Mouse (Mus musculus) heart, adult 2 months (tissue): ENCODE measurements around the gene Smg6. TPM values are rescaled to one million over a fixed set of nuclear protein-coding genes. Genes with fewer than 3 reads are reported as not detected.

Experiments used
- DNase-seq, 2 experiments: peaks; one replicate each; pipeline ENCODE4 v3.0.0; 2021
- H3K27ac ChIP-seq: fragments of 200-600 bp; 2 replicates; pipeline ENCODE4 v1.8.1; 2022
- H3K27me3 ChIP-seq: fragments of 200-500 bp; 2 replicates; pipeline ENCODE4 v1.6.1; 2012; ENCODE audit warnings: mild to moderate bottlenecking, low read length, inconsistent platforms, mixed read lengths; ENCODE audit not compliant: control insufficient read depth, insufficient read depth
- H3K36me3 ChIP-seq: fragments of 200-500 bp; 2 replicates; pipeline ENCODE4 v1.6.1; 2012; ENCODE audit warnings: low read length, inconsistent platforms; ENCODE audit not compliant: control insufficient read depth, insufficient read depth
- H3K4me1 ChIP-seq: fragments of 200-500 bp; 2 replicates; pipeline ENCODE4 v1.6.1; 2011; ENCODE audit warnings: low read length; ENCODE audit not compliant: control insufficient read depth, insufficient read depth
- H3K4me3 ChIP-seq: fragments of 200-600 bp; 2 replicates; pipeline ENCODE4 v1.8.1; 2022
- H3K79me2 ChIP-seq: fragments of 200-500 bp; replicated peaks from 2 replicates; pipeline ENCODE4 v1.6.1; 2012; ENCODE audit warnings: mild to moderate bottlenecking, inconsistent platforms, low read length, moderate library complexity, mixed read lengths; ENCODE audit not compliant: control insufficient read depth, insufficient read depth
- H3K9ac ChIP-seq: fragments of 200-500 bp; 2 replicates; pipeline ENCODE4 v1.6.1; 2012; ENCODE audit warnings: low read depth, mild to moderate bottlenecking, control low read depth, inconsistent platforms, low read length, mixed read lengths
- CTCF ChIP-seq: fragments of 200-600 bp; IDR thresholded peaks from 2 replicates; pipeline ENCODE4 v1.8.1; 2022; ENCODE audit warnings: antibody characterized with exemption, mild to moderate bottlenecking, moderate library complexity
- EP300 ChIP-seq: fragments of 200-500 bp; IDR thresholded peaks from 2 replicates; pipeline ENCODE4 v1.6.1; 2011; ENCODE audit warnings: low read depth, low read length, control low read depth; ENCODE audit not compliant: insufficient read depth
- POLR2A ChIP-seq: fragments of 200-500 bp; IDR thresholded peaks from 2 replicates; pipeline ENCODE4 v1.6.1; 2011; ENCODE audit warnings: mild to moderate bottlenecking, low read depth, low read length, control low read depth; ENCODE audit not compliant: insufficient read depth
- WGBS: fragments of 180-500 bp; shearing (Covaris S2); methylation state at CpG from one replicate; pipeline ENCODE4 v1.1.7; 2018; 5-methylcytosine and 5-hydroxymethylcytosine counted together
- intact Hi-C: fragments of 180-260 bp; cut with DNase I; formaldehyde crosslinking; loops from one replicate; pipeline ENCODE4 v1.15.1; 2025
- polyA plus RNA-seq: library from polyadenylated mRNA; depleted of rRNA; stranded (reverse); fragments of >200 nt; gene quantifications from 2 replicates; pipeline ENCODE4 v1.2.3, GENCODE M21; 2012
- total RNA-seq, 2 experiments: library from RNA; stranded (reverse); gene quantifications; 2 replicates each; pipeline ENCODE4 v1.2.3; 2021

The Smg6 gene
- total and polyA plus RNA-seq, 3 experiments: 17.8 to 19.5 (median 18.1) TPM

DNA sequence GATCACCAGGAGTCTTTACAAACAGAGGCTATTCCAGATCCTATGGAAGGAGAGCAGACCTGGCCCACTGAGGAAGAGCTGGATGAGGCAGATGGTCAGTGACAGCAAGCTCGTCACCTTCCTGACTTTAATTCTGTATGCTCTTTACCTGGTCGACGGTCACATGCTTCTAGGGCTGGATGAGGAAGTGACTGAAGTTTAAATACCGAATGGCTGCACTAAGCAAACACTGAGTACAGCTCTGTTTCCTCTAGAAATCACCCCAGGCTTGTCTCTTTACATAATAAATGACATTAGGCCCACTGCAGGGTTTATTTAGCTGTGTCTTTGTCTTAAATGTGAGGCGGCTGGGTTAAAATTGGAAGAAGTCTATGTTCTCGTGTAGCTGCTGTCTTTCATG is 24.1 kb upstream of the Smg6 start:
- H3K4me1 ChIP-seq: no peaks in the 10 kb centered on the region
- H3K27ac ChIP-seq: no peak overlapping the region
- peaks cover 1% of the 10 kb centered on the region; the same call in 1 of the 2 replicates for H3K36me3 ChIP-seq
- no peak overlapping the region for H3K9ac ChIP-seq
- no peaks in the 10 kb centered on the region; the same call in 1 of the 2 replicates for H3K79me2 ChIP-seq
- DNase-seq: no peak
- no peak for TF ChIP-seq CTCF
- TF ChIP-seq EP300: no peak
- TF ChIP-seq POLR2A: no peak
- H3K4me3 ChIP-seq: no peak overlapping the region
- H3K27me3 ChIP-seq: no peaks in the 10 kb centered on the region
- intact Hi-C loops: no loop called here
- 84% methylated on average over 6 of the region's 6 CpGs for WGBS

- WGBS: 93% methylated on average over 5 of the region's 5 CpGs
- intact Hi-C loops: no loop called here
Measured at GRCm38 (mm10) chr11:74902416-74902815, 23.2 kb upstream of the Smg6 start.

GRCm38 (mm10) chr11:74907850-74908249 is 17.8 kb upstream of the Smg6 start:
- no peak for DNase-seq
- 92% methylated on average over 6 of the region's 6 CpGs for WGBS
- peaks cover 2% of the 10 kb centered on the region for H3K36me3 ChIP-seq
- TF ChIP-seq EP300 (no peak), POLR2A (no peak), CTCF (no peak)
- H3K79me2 ChIP-seq: no peaks in the 10 kb centered on the region
- no peaks in the 10 kb centered on the region for H3K4me1 ChIP-seq
- H3K27me3 ChIP-seq: no peaks in the 10 kb centered on the region
- H3K4me3 ChIP-seq: no peak overlapping the region
- intact Hi-C loops: no loop called here
- no peak overlapping the region for H3K27ac ChIP-seq
- no peak overlapping the region for H3K9ac ChIP-seq

More at GRCm38 (mm10) chr11:74902416-74902815, 23.2 kb upstream of the Smg6 start:
- Histone ChIP-seq H3K27me3 (no peaks in the 10 kb centered on the region), H3K4me3 (no peak overlapping the region), H3K36me3 (peaks cover 1% of the 10 kb centered on the region; the same call in 1 of the 2 replicates), H3K4me1 (no peaks in the 10 kb centered on the region), H3K79me2 (no peaks in the 10 kb centered on the region), H3K27ac (no peak overlapping the region), H3K9ac (no peak overlapping the region)
- TF ChIP-seq POLR2A: no peak
- TF ChIP-seq EP300: no peak
- no peak for TF ChIP-seq CTCF
- no peak for DNase-seq

DNA sequence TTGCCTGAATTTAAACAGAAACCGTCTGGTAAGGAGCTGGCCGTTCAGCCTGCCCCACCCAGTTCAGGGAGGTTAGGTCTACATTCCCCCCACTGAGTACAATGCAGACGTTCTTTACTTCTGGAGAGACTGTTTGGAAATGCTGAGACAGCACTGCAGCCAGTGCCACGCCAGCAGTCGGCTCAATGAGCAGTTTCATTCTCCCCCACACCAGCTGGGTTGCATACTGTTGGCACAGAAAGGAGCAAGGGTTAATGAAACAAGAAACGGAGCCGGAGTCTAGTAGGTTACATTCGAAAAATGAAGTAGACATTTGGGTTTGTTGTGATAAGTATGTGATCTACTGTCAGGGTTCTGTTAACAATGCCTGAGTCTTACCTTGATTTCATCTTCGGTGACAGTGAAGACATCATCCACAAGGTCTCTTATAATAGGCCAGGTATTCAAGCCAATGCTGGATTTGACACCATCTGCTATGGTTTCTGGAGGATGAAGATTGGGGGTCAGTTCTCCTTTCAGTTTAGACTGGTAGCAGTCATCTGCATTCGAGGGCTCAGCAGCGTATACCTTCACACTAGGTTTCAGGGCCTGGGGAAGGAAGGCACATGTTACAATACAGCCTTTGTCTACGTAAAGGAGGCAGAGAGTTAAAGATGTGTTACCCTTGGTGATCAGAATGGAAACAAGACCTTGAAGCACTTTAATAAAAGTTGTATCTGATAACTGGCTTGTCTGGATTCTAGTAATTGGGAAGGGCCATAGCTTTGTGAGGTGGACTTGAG is 16.8 kb upstream of the Smg6 start:
- H3K27me3 ChIP-seq: no peaks in the 10 kb centered on the region
- 79% methylated on average over 12 of the region's 12 CpGs for WGBS
- intact Hi-C loops: no loop called here
- H3K36me3 ChIP-seq: peaks cover 2% of the 10 kb centered on the region
- DNase-seq: no peak
- no peak overlapping the region for H3K4me3 ChIP-seq
- TF ChIP-seq EP300 (no peak), CTCF (no peak), POLR2A (no peak)
- no peak overlapping the region for H3K9ac ChIP-seq
- H3K27ac ChIP-seq: no peak overlapping the region
- no peaks in the 10 kb centered on the region for H3K79me2 ChIP-seq
- H3K4me1 ChIP-seq: no peaks in the 10 kb centered on the region

GRCm38 (mm10) chr11:74909978-74910377 is 15.6 kb upstream of the Smg6 start:
- Histone ChIP-seq H3K27ac (no peak overlapping the region), H3K4me3 (no peak overlapping the region), H3K36me3 (peaks cover 2% of the 10 kb centered on the region), H3K9ac (no peak overlapping the region), H3K27me3 (no peaks in the 10 kb centered on the region), H3K79me2 (no peaks in the 10 kb centered on the region), H3K4me1 (no peaks in the 10 kb centered on the region)
- DNase-seq: no peak
- WGBS: 95% methylated on average over 4 of the region's 4 CpGs
- intact Hi-C loops: no loop called here
- no peak for TF ChIP-seq POLR2A
- no peak for TF ChIP-seq CTCF
- no peak for TF ChIP-seq EP300

DNA sequence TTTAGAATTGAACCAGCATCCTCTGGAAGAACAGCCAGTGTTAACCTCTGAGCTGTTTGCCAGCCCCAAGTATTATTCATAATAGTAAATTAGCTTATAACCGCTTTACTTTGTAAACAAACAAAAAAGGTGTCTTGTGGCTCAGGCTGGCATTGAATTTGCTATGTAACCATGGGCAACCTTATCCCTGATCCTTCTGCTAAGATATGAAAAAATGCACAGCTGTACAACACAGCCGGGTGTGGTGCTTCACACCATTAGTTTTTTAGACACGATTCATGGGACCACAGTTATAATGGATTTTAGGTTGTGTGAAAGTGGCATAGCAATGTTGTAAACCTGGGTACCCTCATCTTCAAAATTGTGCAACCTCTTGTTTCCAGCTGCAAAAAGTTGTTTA is 13.1 kb upstream of the Smg6 start:
- 81% methylated on average over 3 of the region's 3 CpGs for WGBS
- H3K27me3 ChIP-seq: no peaks in the 10 kb centered on the region
- TF ChIP-seq CTCF (no peak), EP300 (no peak), POLR2A (no peak)

More for the DNA sequence above, 13.1 kb upstream of the Smg6 start:
- no peak for DNase-seq
- H3K9ac ChIP-seq: no peak overlapping the region
- H3K79me2 ChIP-seq: no peaks in the 10 kb centered on the region
- peaks cover 2% of the 10 kb centered on the region for H3K36me3 ChIP-seq
- intact Hi-C loops: no loop called here
- H3K4me3 ChIP-seq: no peak overlapping the region
- H3K27ac ChIP-seq: no peak overlapping the region
- no peaks in the 10 kb centered on the region for H3K4me1 ChIP-seq
